Mouse (Mus musculus) hindbrain, embryonic 14.5 days (tissue): Measurements from ENCODE around the gene Pcif1. TPM values are rescaled to one million over a fixed set of nuclear protein-coding genes. Genes with fewer than 3 reads are reported as not detected.
"Not testable (repeated sequence)": the region's sequence is repeated elsewhere in the genome, so short reads cannot be mapped to it uniquely, and the experiment has no call there.

Source experiments
- ATAC-seq: fragments of 200-750 bp; cut with Nextera tagmentation; 2 replicates; pipeline ENCODE4 v1.8.0; 2017; ENCODE audit warnings: moderate number of reproducible peaks, mild to moderate bottlenecking, moderate TSS enrichment, moderate library complexity; ENCODE audit not compliant: low FRiP score
- DNase-seq: peaks from one replicate; pipeline ENCODE4 v3.0.0-alpha.2; 2015; ENCODE audit warnings: low spot score
- H3K27ac ChIP-seq: fragments of 300-500 bp; sonication (generic); 2 replicates; pipeline ENCODE4 v1.5.1; 2014; ENCODE audit warnings: mild to moderate bottlenecking, moderate library complexity
- H3K27me3 ChIP-seq: fragments of 300-500 bp; sonication (generic); 2 replicates; pipeline ENCODE4 v1.6.1; 2014; ENCODE audit warnings: mild to moderate bottlenecking, low read length, mixed read lengths; ENCODE audit not compliant: control insufficient read depth, insufficient read depth
- H3K36me3 ChIP-seq: fragments of 300-500 bp; sonication (generic); replicated peaks from 2 replicates; pipeline ENCODE4 v1.6.1; 2014; ENCODE audit not compliant: control insufficient read depth, insufficient read depth
- H3K4me1 ChIP-seq: fragments of 300-500 bp; sonication (generic); replicated peaks from 2 replicates; pipeline ENCODE4 v1.6.1; 2014; ENCODE audit warnings: antibody characterized with exemption, low read length, mixed read lengths; ENCODE audit not compliant: control insufficient read depth, insufficient read depth
- H3K4me2 ChIP-seq: fragments of 300-500 bp; sonication (generic); replicated peaks from 2 replicates; pipeline ENCODE4 v1.6.1; 2014; ENCODE audit warnings: mild to moderate bottlenecking, moderate library complexity
- H3K4me3 ChIP-seq: fragments of 300-500 bp; sonication (generic); replicated peaks from 2 replicates; pipeline ENCODE4 v1.5.1; 2014; ENCODE audit warnings: mild to moderate bottlenecking, low read length
- H3K9ac ChIP-seq: fragments of 300-500 bp; sonication (generic); 2 replicates; pipeline ENCODE4 v1.6.1; 2014
- H3K9me3 ChIP-seq: fragments of 300-500 bp; sonication (generic); 2 replicates; pipeline ENCODE4 v1.6.1; 2016; ENCODE audit warnings: low read length; ENCODE audit not compliant: control insufficient read depth
- WGBS: fragments of 180-500 bp; shearing (Covaris S2); extraction: QIAGEN DNeasy Blood & Tissue Kit; methylation state at CpG from one replicate; pipeline ENCODE4 v1.1.7; 2014; 5-methylcytosine and 5-hydroxymethylcytosine counted together
- polyA plus RNA-seq: library from polyadenylated mRNA; unstranded; fragments of >200 nt; fragmentation: Nextera tagmentation; extraction: Ambion mirVana; gene quantifications from 2 replicates; pipeline ENCODE4 v1.2.1, GENCODE M21; 2014

The Pcif1 gene
- polyA plus RNA-seq, 1 experiment from 2014 or later: 74.7 TPM

GRCm38 (mm10) chr2:164877376-164878215, 1.5 kb upstream of the Pcif1 start:
- H3K9ac ChIP-seq, ATAC-seq, H3K9me3 ChIP-seq, H3K36me3 ChIP-seq, DNase-seq, H3K27me3 ChIP-seq: not testable (repeated sequence)
- Histone ChIP-seq H3K27ac (peak overlapping the region; percentile 100; the same call in 1 of the 2 replicates), H3K4me2 (peak overlapping the region; percentile 96), H3K4me3 (peak overlapping the region; percentile 94; the same call in 1 of the 2 replicates), H3K4me1 (peaks cover 20% of the 10 kb centered on the region)
- WGBS: 74% methylated on average over 11 of the region's 11 CpGs

GRCm38 (mm10) chr2:164878509-164879227, 436 bp upstream of the Pcif1 start:
- Histone ChIP-seq H3K4me3 (peak overlapping the region; percentile 94), H3K36me3 (peaks cover 11% of the 10 kb centered on the region), H3K4me2 (peak overlapping the region; percentile 96), H3K27ac (peak overlapping the region; percentile 100), H3K9ac (peak overlapping the region; percentile 100), H3K9me3 (no peaks in the 10 kb centered on the region), H3K27me3 (no peaks in the 10 kb centered on the region), H3K4me1 (peaks cover 20% of the 10 kb centered on the region)
- DNase-seq (no peak), ATAC-seq (peak; percentile 59)
- WGBS: 1% methylated on average over 28 of the region's 28 CpGs

GRCm38 (mm10) chr2:164879568-164880277, 619 bp downstream of the Pcif1 start:
- peak; percentile 98 for DNase-seq
- H3K4me2 ChIP-seq: peak overlapping the region; percentile 96
- peak overlapping the region; percentile 100 for H3K9ac ChIP-seq
- WGBS: 0% methylated on average over 55 of the region's 72 CpGs
- H3K9me3 ChIP-seq: no peaks in the 10 kb centered on the region
- peaks cover 22% of the 10 kb centered on the region for H3K36me3 ChIP-seq
- H3K4me1 ChIP-seq: peaks cover 20% of the 10 kb centered on the region
- peak; percentile 88 for ATAC-seq
- H3K4me3 ChIP-seq: peak overlapping the region; percentile 94
- H3K27ac ChIP-seq: peak overlapping the region; percentile 100
- H3K27me3 ChIP-seq: no peaks in the 10 kb centered on the region

- no peaks in the 10 kb centered on the region for H3K9me3 ChIP-seq
- no peak for DNase-seq
- ATAC-seq: no peak
- H3K27me3 ChIP-seq: no peaks in the 10 kb centered on the region
- peaks cover 50% of the 10 kb centered on the region for H3K36me3 ChIP-seq
- peaks cover 15% of the 10 kb centered on the region for H3K4me1 ChIP-seq
- H3K27ac ChIP-seq: no peak overlapping the region
- no peak overlapping the region for H3K4me3 ChIP-seq
- 28% methylated on average over 9 of the region's 9 CpGs for WGBS
- H3K9ac ChIP-seq: no peak overlapping the region
- H3K4me2 ChIP-seq: no peak overlapping the region
Observed at GRCm38 (mm10) chr2:164882619-164883018, 3.5 kb downstream of the Pcif1 start.

GRCm38 (mm10) chr2:164885788-164886187, 6.7 kb downstream of the Pcif1 start:
- no peak for ATAC-seq
- Histone ChIP-seq H3K27me3 (no peaks in the 10 kb centered on the region), H3K9me3 (no peaks in the 10 kb centered on the region), H3K27ac (no peak overlapping the region), H3K9ac (no peak overlapping the region), H3K4me1 (0 out of 2 replicates have a peak, but pooled peaks cover under 1% of the 10 kb centered on the region), H3K4me2 (no peak overlapping the region), H3K36me3 (peaks cover 82% of the 10 kb centered on the region), H3K4me3 (no peak overlapping the region)
- peak; percentile 67 for DNase-seq
- WGBS: 66% methylated on average over 7 of the region's 7 CpGs

- Histone ChIP-seq H3K4me2 (no peak overlapping the region), H3K9me3 (no peaks in the 10 kb centered on the region), H3K4me3 (no peak overlapping the region), H3K36me3 (peaks cover 90% of the 10 kb centered on the region), H3K27ac (no peak overlapping the region), H3K9ac (no peak overlapping the region), H3K4me1 (no peaks in the 10 kb centered on the region), H3K27me3 (no peaks in the 10 kb centered on the region)
- ATAC-seq (no peak), DNase-seq (no peak)
- WGBS: 91% methylated on average over 10 of the region's 10 CpGs
Observed at GRCm38 (mm10) chr2:164886617-164887016, 7.5 kb downstream of the Pcif1 start.

- Histone ChIP-seq H3K9me3 (no peaks in the 10 kb centered on the region), H3K9ac (no peak overlapping the region), H3K27ac (no peak overlapping the region), H3K4me1 (no peaks in the 10 kb centered on the region), H3K4me2 (no peak overlapping the region), H3K4me3 (no peak overlapping the region), H3K36me3 (peaks cover 100% of the 10 kb centered on the region), H3K27me3 (no peaks in the 10 kb centered on the region)
- ATAC-seq (no peak), DNase-seq (no peak)
- WGBS: 88% methylated on average over 12 of the region's 12 CpGs
Observed at GRCm38 (mm10) chr2:164888996-164889395, 9.9 kb downstream of the Pcif1 start.

GRCm38 (mm10) chr2:164889960-164890359, 10.9 kb downstream of the Pcif1 start:
- no peaks in the 10 kb centered on the region for H3K27me3 ChIP-seq
- H3K4me3 ChIP-seq: no peak overlapping the region
- H3K9me3 ChIP-seq: no peaks in the 10 kb centered on the region
- no peak overlapping the region for H3K27ac ChIP-seq
- 92% methylated on average over 2 of the region's 2 CpGs for WGBS
- no peak overlapping the region for H3K4me2 ChIP-seq
- H3K4me1 ChIP-seq: no peaks in the 10 kb centered on the region
- ATAC-seq (no peak), DNase-seq (no peak)
- no peak overlapping the region for H3K9ac ChIP-seq
- H3K36me3 ChIP-seq: peaks cover 100% of the 10 kb centered on the region
